Mouse (Mus musculus) lung, postnatal 0 days (tissue): ENCODE measurements around the gene Pacsin1.

Source experiments
- CTCF ChIP-seq: IDR thresholded peaks from 2 replicates; pipeline ENCODE4 v1.5.1; 2016; ENCODE audit warnings: antibody characterized with exemption, mild to moderate bottlenecking
- EP300 ChIP-seq: IDR thresholded peaks from 2 replicates; pipeline ENCODE4 v1.6.1; 2016; ENCODE audit warnings: antibody characterized with exemption, mild to moderate bottlenecking, control low read depth

DNA sequence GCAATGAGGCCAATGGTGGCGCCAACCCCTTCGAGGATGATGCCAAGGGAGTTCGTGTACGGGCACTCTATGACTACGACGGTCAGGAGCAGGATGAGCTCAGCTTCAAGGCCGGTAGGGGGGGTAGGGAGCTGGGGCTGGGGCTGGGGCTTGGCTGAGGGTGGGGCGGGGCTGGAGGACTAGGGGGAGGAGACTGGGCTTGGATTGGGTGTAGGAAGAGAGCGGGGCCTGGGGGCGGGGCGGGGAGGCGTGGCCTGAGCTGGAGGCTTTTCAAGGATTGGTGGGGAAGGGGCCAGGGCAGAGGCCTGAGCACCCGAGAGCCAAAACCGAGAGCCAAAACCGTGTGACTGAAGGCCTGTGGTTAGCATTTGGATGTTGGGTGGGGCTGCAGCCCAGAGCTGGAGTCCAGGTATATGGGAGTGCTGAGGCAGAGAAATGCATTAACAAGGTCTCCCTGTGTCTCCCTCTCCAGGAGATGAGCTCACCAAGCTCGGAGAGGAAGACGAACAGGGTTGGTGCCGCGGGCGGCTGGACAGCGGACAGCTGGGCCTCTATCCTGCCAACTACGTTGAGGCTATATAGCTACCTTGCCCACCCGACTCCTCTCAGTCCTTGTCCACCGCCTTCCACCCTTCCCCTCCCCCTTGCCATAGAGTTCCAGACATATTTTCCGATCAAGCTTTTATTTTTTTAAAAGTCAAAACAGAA, 52.8 kb downstream of the Pacsin1 start:
- TF ChIP-seq CTCF (peak; percentile 44), EP300 (no peak)
